Mouse (Mus musculus): ENCODE measurements around the gene Selenov. TPM values are rescaled to one million over a fixed set of nuclear protein-coding genes. Genes with fewer than 3 reads are reported as not detected.

Selenov gene
- polyA plus RNA-seq, 1 experiment from 2014 or later: 0.27 TPM

- H3K9ac ChIP-seq (replicated peaks; ENCODE audit: low read depth, low read length): no peak overlapping the region
- H3K4me1 ChIP-seq (ENCODE audit: control insufficient read depth, insufficient read depth, low read length): no peaks in the 10 kb centered on the region
- H3K4me2 ChIP-seq (replicated peaks; ENCODE audit: low read depth, low read length): no peak overlapping the region
- no peak for ATAC-seq (ENCODE audit: insufficient number of reproducible peaks, insufficient read depth, low FRiP score, low read depth)
- no peak overlapping the region for H3K27ac ChIP-seq (ENCODE audit: low read length)
- no peaks in the 10 kb centered on the region for H3K9me3 ChIP-seq (ENCODE audit: control insufficient read depth, low read depth, low read length)
- H3K4me3 ChIP-seq (ENCODE audit: low read depth, low read length): no peak overlapping the region
- H3K36me3 ChIP-seq (ENCODE audit: control insufficient read depth, insufficient read depth, low read length): peaks cover 90% of the 10 kb centered on the region
- WGBS: 96% methylated on average over 8 of the region's 8 CpGs
- H3K27me3 ChIP-seq (ENCODE audit: control insufficient read depth, insufficient read depth, low read length): no peaks in the 10 kb centered on the region
Measured at GRCm38 (mm10) chr7:28325293-28325692, 34.3 kb upstream of the Selenov start.

- no peak overlapping the region for H3K9ac ChIP-seq (replicated peaks; ENCODE audit: low read depth, low read length)
- no peak for ATAC-seq (ENCODE audit: insufficient number of reproducible peaks, insufficient read depth, low FRiP score, low read depth)
- WGBS: 92% methylated on average over 15 of the region's 15 CpGs
- H3K27ac ChIP-seq (ENCODE audit: low read length): no peak overlapping the region
- H3K9me3 ChIP-seq (ENCODE audit: control insufficient read depth, low read depth, low read length): no peaks in the 10 kb centered on the region
- H3K36me3 ChIP-seq (ENCODE audit: control insufficient read depth, insufficient read depth, low read length): peaks cover 95% of the 10 kb centered on the region
- H3K4me3 ChIP-seq (ENCODE audit: low read depth, low read length): no peak overlapping the region
- no peak overlapping the region for H3K4me2 ChIP-seq (replicated peaks; ENCODE audit: low read depth, low read length)
- H3K27me3 ChIP-seq (ENCODE audit: control insufficient read depth, insufficient read depth, low read length): no peaks in the 10 kb centered on the region
- H3K4me1 ChIP-seq (ENCODE audit: control insufficient read depth, insufficient read depth, low read length): no peaks in the 10 kb centered on the region
Measured at GRCm38 (mm10) chr7:28321974-28322720, 31.2 kb upstream of the Selenov start.

- H3K27ac ChIP-seq (ENCODE audit: low read length): no peak overlapping the region
- 94% methylated on average over 17 of the region's 17 CpGs for WGBS
- H3K9me3 ChIP-seq (ENCODE audit: control insufficient read depth, low read depth, low read length): no peaks in the 10 kb centered on the region
- H3K36me3 ChIP-seq (ENCODE audit: control insufficient read depth, insufficient read depth, low read length): peaks cover 95% of the 10 kb centered on the region
- H3K4me2 ChIP-seq (replicated peaks; ENCODE audit: low read depth, low read length): no peak overlapping the region
- no peaks in the 10 kb centered on the region for H3K27me3 ChIP-seq (ENCODE audit: control insufficient read depth, insufficient read depth, low read length)
- no peak for ATAC-seq (ENCODE audit: insufficient number of reproducible peaks, insufficient read depth, low FRiP score, low read depth)
- H3K4me3 ChIP-seq (ENCODE audit: low read depth, low read length): no peak overlapping the region
- H3K9ac ChIP-seq (replicated peaks; ENCODE audit: low read depth, low read length): no peak overlapping the region
- H3K4me1 ChIP-seq (ENCODE audit: control insufficient read depth, insufficient read depth, low read length): no peaks in the 10 kb centered on the region
Measured at GRCm38 (mm10) chr7:28318714-28319113, 27.7 kb upstream of the Selenov start.

GRCm38 (mm10) chr7:28318036-28318435 lies 27.1 kb upstream of the Selenov start:
- Histone ChIP-seq H3K4me3 (ENCODE audit: low read depth, low read length) (no peak overlapping the region), H3K36me3 (ENCODE audit: control insufficient read depth, insufficient read depth, low read length) (peaks cover 88% of the 10 kb centered on the region), H3K9me3 (ENCODE audit: control insufficient read depth, low read depth, low read length) (no peaks in the 10 kb centered on the region), H3K4me2 (replicated peaks; ENCODE audit: low read depth, low read length) (no peak overlapping the region), H3K27ac (ENCODE audit: low read length) (no peak overlapping the region), H3K4me1 (ENCODE audit: control insufficient read depth, insufficient read depth, low read length) (no peaks in the 10 kb centered on the region), H3K27me3 (ENCODE audit: control insufficient read depth, insufficient read depth, low read length) (no peaks in the 10 kb centered on the region), H3K9ac (replicated peaks; ENCODE audit: low read depth, low read length) (no peak overlapping the region)
- 89% methylated on average over 3 of the region's 3 CpGs for whole genome bisulfite sequencing
- ATAC-seq (ENCODE audit: insufficient number of reproducible peaks, insufficient read depth, low FRiP score, low read depth): no peak

GRCm38 (mm10) chr7:28311926-28312543 lies 21.0 kb upstream of the Selenov start, which contains the start of gene Timm50:
Gene Timm50 (minus strand): TSS chr7:28312072.
- peak; percentile 96 for ATAC-seq (ENCODE audit: insufficient number of reproducible peaks, insufficient read depth, low FRiP score, low read depth)
- Histone ChIP-seq H3K27ac (ENCODE audit: low read length) (peak within 1 kb of the TSS; percentile 48), H3K4me1 (ENCODE audit: control insufficient read depth, insufficient read depth, low read length) (peaks cover 8% of the 10 kb centered on the region; the same call in 1 of the 2 replicates), H3K4me2 (replicated peaks; ENCODE audit: low read depth, low read length) (peak within 1 kb of the TSS; percentile 85), H3K9ac (replicated peaks; ENCODE audit: low read depth, low read length) (peak within 1 kb of the TSS; percentile 90), H3K9me3 (ENCODE audit: control insufficient read depth, low read depth, low read length) (no peaks in the 10 kb centered on the region), H3K27me3 (ENCODE audit: control insufficient read depth, insufficient read depth, low read length) (no peaks in the 10 kb centered on the region), H3K4me3 (ENCODE audit: low read depth, low read length) (peak within 1 kb of the TSS; percentile 98), H3K36me3 (ENCODE audit: control insufficient read depth, insufficient read depth, low read length) (peaks cover 59% of the 10 kb centered on the region)
- WGBS: under 1% methylated on average over 39 of the region's 45 CpGs

GRCm38 (mm10) chr7:28311151-28311925 lies 20.4 kb upstream of the Selenov start:
- peak overlapping the region; percentile 85 for H3K4me2 ChIP-seq (replicated peaks; ENCODE audit: low read depth, low read length)
- no peaks in the 10 kb centered on the region for H3K27me3 ChIP-seq (ENCODE audit: control insufficient read depth, insufficient read depth, low read length)
- H3K27ac ChIP-seq (ENCODE audit: low read length): peak overlapping the region; percentile 48
- H3K9ac ChIP-seq (replicated peaks; ENCODE audit: low read depth, low read length): peak overlapping the region; percentile 90
- peak; percentile 51 for ATAC-seq (ENCODE audit: insufficient number of reproducible peaks, insufficient read depth, low FRiP score, low read depth)
- no peaks in the 10 kb centered on the region for H3K9me3 ChIP-seq (ENCODE audit: control insufficient read depth, low read depth, low read length)
- peaks cover 59% of the 10 kb centered on the region for H3K36me3 ChIP-seq (ENCODE audit: control insufficient read depth, insufficient read depth, low read length)
- peaks cover 8% of the 10 kb centered on the region; the same call in 1 of the 2 replicates for H3K4me1 ChIP-seq (ENCODE audit: control insufficient read depth, insufficient read depth, low read length)
- 10% methylated on average over 29 of the region's 35 CpGs for WGBS
- H3K4me3 ChIP-seq (ENCODE audit: low read depth, low read length): peak overlapping the region; percentile 98

GRCm38 (mm10) chr7:28309737-28310136 lies 18.8 kb upstream of the Selenov start:
- H3K27me3 ChIP-seq (ENCODE audit: control insufficient read depth, insufficient read depth, low read length): no peaks in the 10 kb centered on the region

GRCm38 (mm10) chr7:28306216-28306615 lies 15.2 kb upstream of the Selenov start:
- Histone ChIP-seq H3K9ac (replicated peaks; ENCODE audit: low read depth, low read length) (no peak overlapping the region), H3K36me3 (ENCODE audit: control insufficient read depth, insufficient read depth, low read length) (peaks cover 48% of the 10 kb centered on the region), H3K4me1 (ENCODE audit: control insufficient read depth, insufficient read depth, low read length) (peaks cover 14% of the 10 kb centered on the region), H3K27me3 (ENCODE audit: control insufficient read depth, insufficient read depth, low read length) (peaks cover 6% of the 10 kb centered on the region; the same call in 1 of the 2 replicates), H3K4me2 (replicated peaks; ENCODE audit: low read depth, low read length) (no peak overlapping the region), H3K27ac (ENCODE audit: low read length) (no peak overlapping the region), H3K9me3 (ENCODE audit: control insufficient read depth, low read depth, low read length) (no peaks in the 10 kb centered on the region), H3K4me3 (ENCODE audit: low read depth, low read length) (no peak overlapping the region)
- 90% methylated on average over 8 of the region's 8 CpGs for WGBS
- ATAC-seq (ENCODE audit: insufficient number of reproducible peaks, insufficient read depth, low FRiP score, low read depth): no peak

More at GRCm38 (mm10) chr7:28309737-28310136, 18.8 kb upstream of the Selenov start:
- Histone ChIP-seq H3K4me1 (ENCODE audit: control insufficient read depth, insufficient read depth, low read length) (peaks cover 8% of the 10 kb centered on the region; the same call in 1 of the 2 replicates), H3K4me2 (replicated peaks; ENCODE audit: low read depth, low read length) (no peak overlapping the region), H3K36me3 (ENCODE audit: control insufficient read depth, insufficient read depth, low read length) (peaks cover 54% of the 10 kb centered on the region), H3K9ac (replicated peaks; ENCODE audit: low read depth, low read length) (no peak overlapping the region), H3K27ac (ENCODE audit: low read length) (no peak overlapping the region), H3K9me3 (ENCODE audit: control insufficient read depth, low read depth, low read length) (no peaks in the 10 kb centered on the region), H3K4me3 (ENCODE audit: low read depth, low read length) (no peak overlapping the region)
- ATAC-seq (ENCODE audit: insufficient number of reproducible peaks, insufficient read depth, low FRiP score, low read depth): no peak
- 56% methylated on average over 9 of the region's 9 CpGs for WGBS
